Mouse (Mus musculus): ENCODE data around the gene Sf1.

GRCm38 (mm10) chr19:6418984-6419692 lies 55.6 kb downstream of the Sf1 start:
- TF ChIP-seq ZNF384 (IDR thresholded peaks at IDR 0.05; ENCODE audit: low read depth, low read length) (no peak), MAFK (IDR thresholded peaks at IDR 0.05; ENCODE audit: insufficient read depth, low read depth, low read length) (no peak), ZC3H11A (IDR thresholded peaks at IDR 0.05; ENCODE audit: borderline replicate concordance, low read depth, low read length) (no peak)
